Comparison of ENCODE assay signal across 30 mouse cellular contexts in the genomic region with DNA sequence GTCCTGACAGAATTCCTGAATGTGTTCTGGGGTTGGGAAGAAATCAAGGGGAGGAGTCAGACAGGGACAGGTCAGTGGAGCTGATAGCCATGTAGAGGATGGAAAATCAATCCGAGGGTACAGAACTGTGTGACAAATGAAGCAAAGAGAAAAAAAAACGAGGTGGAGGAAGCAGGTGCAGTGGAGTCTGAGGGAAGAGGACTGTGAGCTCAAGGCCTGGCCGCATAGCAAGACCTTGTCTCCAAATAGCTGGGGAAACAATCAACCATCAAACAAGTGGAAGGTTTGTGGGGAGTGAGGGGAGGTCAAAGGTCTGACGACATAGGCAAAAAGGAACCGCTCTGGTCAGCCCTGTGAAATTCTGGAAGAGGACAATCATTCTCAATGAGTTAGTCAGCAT. TPM values are rescaled to one million over a fixed set of nuclear protein-coding genes. Genes with fewer than 3 reads are reported as not detected.
"Had no signal": no experiment of that assay in that cellular context is flagged by ENCODE, and none has a peak within 500 bp of the region (broad histone marks: within the 10 kb centered on the region; RNA-seq: fewer than 3 reads in every experiment).

No protein-coding gene starts in this region.

- H3K4me1 ChIP-seq: heart, embryonic 15.5 days; hindbrain, embryonic 13.5 days; hindbrain, embryonic 15.5 days; kidney, embryonic 15.5 days; limb, embryonic 10.5 days; limb, embryonic 12.5 days; liver, embryonic 13.5 days; liver, embryonic 15.5 days had no signal

- H3K4me3 ChIP-seq: heart, embryonic 13.5 days; heart, embryonic 15.5 days; hindbrain, embryonic 13.5 days; hindbrain, embryonic 15.5 days; kidney, embryonic 15.5 days; limb, embryonic 10.5 days; limb, embryonic 12.5 days; liver, embryonic 13.5 days; liver, embryonic 15.5 days had no signal

- H3K27me3 ChIP-seq: heart, embryonic 13.5 days; heart, embryonic 15.5 days; hindbrain, embryonic 13.5 days; hindbrain, embryonic 15.5 days; kidney, embryonic 15.5 days; limb, embryonic 12.5 days; liver, embryonic 13.5 days; liver, embryonic 15.5 days had no signal

- H3K4me2 ChIP-seq: heart, embryonic 11.5 days; heart, embryonic 13.5 days; heart, embryonic 15.5 days; hindbrain, embryonic 13.5 days; hindbrain, embryonic 15.5 days; kidney, embryonic 15.5 days; limb, embryonic 12.5 days; liver, embryonic 11.5 days; liver, embryonic 13.5 days; liver, embryonic 15.5 days had no signal

- ATAC-seq: hindbrain, postnatal 0 days; intestine, embryonic 16.5 days had no signal

- H3K36me3 ChIP-seq: heart, embryonic 13.5 days; heart, embryonic 15.5 days; hindbrain, embryonic 13.5 days; hindbrain, embryonic 15.5 days; kidney, embryonic 15.5 days; limb, embryonic 10.5 days; limb, embryonic 12.5 days; liver, embryonic 13.5 days; liver, embryonic 15.5 days had no signal

- H3K9ac ChIP-seq: heart, embryonic 13.5 days; heart, embryonic 15.5 days; hindbrain, embryonic 13.5 days; hindbrain, embryonic 15.5 days; kidney, embryonic 15.5 days; limb, embryonic 12.5 days; liver, embryonic 13.5 days; liver, embryonic 15.5 days had no signal

- H3K27ac ChIP-seq: heart, embryonic 13.5 days; heart, embryonic 15.5 days; hindbrain, embryonic 13.5 days; hindbrain, embryonic 15.5 days; hindbrain, postnatal 0 days; kidney, embryonic 15.5 days; kidney, postnatal 0 days; limb, embryonic 10.5 days; limb, embryonic 12.5 days; liver, embryonic 13.5 days; liver, embryonic 15.5 days had no signal

- DNase-seq: gastrocnemius, postnatal 14 days; gastrocnemius, postnatal 36 days; heart, adult 18-20 months; heart, postnatal 14 days; heart, postnatal 36 days; kidney, adult 11 months; kidney, adult 2 months; kidney, adult 9 months; kidney, postnatal 14 days; kidney, postnatal 36 days; liver; liver, embryonic 13.5 days had no signal

- H3K9me3 ChIP-seq: heart, embryonic 13.5 days; heart, embryonic 15.5 days; hindbrain, embryonic 13.5 days; hindbrain, embryonic 15.5 days; kidney, embryonic 15.5 days; limb, embryonic 10.5 days; limb, embryonic 12.5 days; liver, embryonic 13.5 days; liver, embryonic 15.5 days had no signal

RNA-seq across cellular contexts. Expression of gene Myh2, which starts 6.0 kb away (rescaled TPM):
- total RNA-seq: heart, adult 18-20 months; heart, postnatal 14 days; heart, postnatal 36 days; hematopoietic stem cell, adult 5-6 weeks had no signal
- polyA plus RNA-seq: heart, embryonic 11.5 days; heart, embryonic 13.5 days; heart, postnatal 0 days; hindbrain, embryonic 11.5 days; kidney, embryonic 15.5 days; kidney, postnatal 0 days; large intestine, adult 2 months; limb, embryonic 10.5 days; liver, embryonic 11.5 days; liver, embryonic 13.5 days had no signal

RNA-seq across cellular contexts. Expression of gene Myh1, which starts 35.0 kb away (rescaled TPM):
- total RNA-seq: heart, adult 18-20 months; heart, postnatal 14 days; heart, postnatal 36 days; hematopoietic stem cell, adult 5-6 weeks had no signal
- polyA plus RNA-seq: heart, postnatal 0 days; intestine, embryonic 14.5 days; intestine, embryonic 16.5 days; kidney, postnatal 0 days had no signal
